Mouse (Mus musculus): ENCODE measurements around the gene Zyg11a. TPM values are rescaled to one million over a fixed set of nuclear protein-coding genes. Genes with fewer than 3 reads are reported as not detected.

The Zyg11a gene
- polyA plus RNA-seq, 1 experiment from 2014 or later: not detected

Other genes starting within 250 kb of the Zyg11a start
- not detected in 2 replicates for gene Slc1a7, start 249.7 kb downstream of the Zyg11a start, polyA plus RNA-seq (2014; fragmentation: Nextera tagmentation; extraction: Ambion mirVana)
- 0.19 and 0.85 TPM in 2 replicates for gene Podn, start 121.6 kb downstream of the Zyg11a start, polyA plus RNA-seq (2014; fragmentation: Nextera tagmentation; extraction: Ambion mirVana)
- 255 and 265 TPM in 2 replicates for gene Scp2, start 73.0 kb downstream of the Zyg11a start, polyA plus RNA-seq (2014; fragmentation: Nextera tagmentation; extraction: Ambion mirVana)
- 11.8 and 12.0 TPM in 2 replicates for gene Echdc2, start 52.6 kb downstream of the Zyg11a start, polyA plus RNA-seq (2014; fragmentation: Nextera tagmentation; extraction: Ambion mirVana)
- gene Zyg11b, start 83.0 kb upstream of the Zyg11a start, polyA plus RNA-seq (2014; fragmentation: Nextera tagmentation; extraction: Ambion mirVana): 24.2 and 31.1 TPM in 2 replicates
- 43.1 and 52.2 TPM in 2 replicates for gene Coa7, start 110.1 kb upstream of the Zyg11a start, polyA plus RNA-seq (2014; fragmentation: Nextera tagmentation; extraction: Ambion mirVana)
- 2.7 and 3.6 TPM in 2 replicates for gene Shisal2a, start 165.3 kb upstream of the Zyg11a start, polyA plus RNA-seq (2014; fragmentation: Nextera tagmentation; extraction: Ambion mirVana)
- 26.9 and 28.9 TPM in 2 replicates for gene Gpx7, start 188.9 kb upstream of the Zyg11a start, polyA plus RNA-seq (2014; fragmentation: Nextera tagmentation; extraction: Ambion mirVana)
- gene Tut4, start 241.4 kb upstream of the Zyg11a start, polyA plus RNA-seq (2014; fragmentation: Nextera tagmentation; extraction: Ambion mirVana): 40.7 and 46.4 TPM in 2 replicates